In genomic region chr7:58858921-58859320, GRCm38 (mm10) we compare ENCODE assay signal across 19 mouse cellular contexts.
DNase-seq lines count a peak whose midpoint lies in the region; ATAC-seq lines count a peak whose summit lies in the region.
"Had no signal": no experiment of that assay in that cellular context is flagged by ENCODE, and none has a peak within 500 bp of the region (broad histone marks: within the 10 kb centered on the region; RNA-seq: fewer than 3 reads in every experiment).

No protein-coding gene starts in this region.

- DNase-seq in heart, adult 11 months, result peak; percentile 60
- DNase-seq in heart, postnatal 14 days, result no peak
- no peak for DNase-seq in c-Kit-positive CD71-positive TER-119-positive erythroid progenitor cells, embryonic 14.5 days (ENCODE audit: low spot score)
- DNase-seq in kidney, adult 9 months, result no peak
- no peak for DNase-seq in cerebellum, adult 11 months
- DNase-seq: adrenal gland, adult 8-10 months; adrenal gland, postnatal 25 days; cerebellum, adult 8-10 months; cerebellum, postnatal 10 days; cerebellum, postnatal 36 days; forebrain, postnatal 0 days; gastrocnemius, adult 2 months; gastrocnemius, postnatal 14 days; heart, adult 2 months had no signal

- peak; percentile 76 to 78; a peak in 3 of 4 replicates for ATAC-seq in hematopoietic stem cell, adult 5-6 weeks (replicated peaks in 1 of 2; ENCODE audit: insufficient read depth in 1 of 2, low FRiP score in 2 of 2, low TSS enrichment in 1 of 2, low read depth in 1 of 2, poor library complexity in 2 of 2, severe bottlenecking in 2 of 2)
- ATAC-seq in monocyte, adult 5-6 weeks (replicated peaks; ENCODE audit: insufficient number of reproducible peaks, low FRiP score, low TSS enrichment, poor library complexity, severe bottlenecking), result peak; percentile 75
- ATAC-seq: activated CD4-positive, CD25-positive, alpha-beta regulatory T cell, adult 4 months; forebrain, embryonic 14.5 days; forebrain, postnatal 0 days; hindbrain, embryonic 16.5 days had no signal

- intact Hi-C loops in heart, postnatal 14 days (cut with DNase I), result no loop called here
